Mouse (Mus musculus) Patski (cell line): Measurements from ENCODE around the gene Vmn2r124. TPM values are rescaled to one million over a fixed set of nuclear protein-coding genes. Genes with fewer than 3 reads are reported as not detected.
"Not testable (repeated sequence)": the region's sequence is repeated elsewhere in the genome, so short reads cannot be mapped to it uniquely, and the experiment has no call there.

Source experiments
- ATAC-seq: fragments of 100-300 bp; one replicate; pipeline ENCODE4 v1.8.0; 2021
- CTCF ChIA-PET: fragments of 350-600 bp; sonication (Branson Sonifier 250); formaldehyde crosslinking; loops from one replicate; lab custom pipeline; 2022; ENCODE audit warnings: inconsistent platforms; lab: Charles Lee
- POLR2A ChIA-PET: fragments of 350-600 bp; sonication (Branson Sonifier 250); formaldehyde crosslinking; loops from one replicate; lab custom pipeline; 2022; ENCODE audit warnings: antibody characterized with exemption, inconsistent platforms; lab: Charles Lee
- DNase-seq: peaks from one replicate; pipeline ENCODE4 v3.0.0-alpha.2; 2011; ENCODE audit warnings: low read depth, low spot score
- H3K27me3 ChIP-seq: fragments of 371-371 bp; one replicate; pipeline ENCODE4 v1.5.1; 2021
- CTCF ChIP-seq: fragments of 100-300 bp; IDR thresholded peaks from one replicate; pipeline ENCODE4 v1.5.1; 2021
- in situ Hi-C: fragments of 300-500 bp; cut with MboI; formaldehyde crosslinking; loops from 3 replicates; pipeline ENCODE4 v1.11.1; 2018; ENCODE audit warnings: low pct_unique_long_range_greater_than_20kb, mixed read lengths
- polyA plus RNA-seq: library from polyadenylated mRNA; unstranded; gene quantifications from one replicate; pipeline ENCODE4 v1.2.3, GENCODE M21; 2021

Vmn2r124 gene
- polyA plus RNA-seq: not detected

DNA sequence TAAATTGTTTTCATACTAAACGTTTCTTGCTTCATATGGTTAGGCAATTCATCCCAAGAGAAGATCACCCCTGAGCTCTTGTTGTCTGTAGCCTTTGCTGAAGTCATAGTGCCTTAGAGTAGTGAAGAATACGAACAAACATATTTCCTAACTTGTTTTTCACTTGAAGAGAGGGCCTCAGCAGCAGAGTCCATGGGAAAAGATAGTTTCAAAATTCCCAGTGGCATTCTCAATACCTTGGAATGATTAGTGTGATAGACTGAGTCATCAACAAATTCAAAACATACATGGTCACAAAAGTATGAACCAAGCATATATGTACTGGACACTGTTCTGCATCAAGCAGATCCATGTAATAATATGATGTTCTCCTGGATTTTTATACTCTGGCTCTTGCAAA, at the start of gene Vmn2r124:
Gene Vmn2r124 (plus strand): TSS at position 301 of the 400 bp plus-strand sequence.
- TF ChIP-seq CTCF: no peak
- POLR2A ChIA-PET: no interaction called here
- ATAC-seq: no peak
- CTCF ChIA-PET: no interaction called here
- in situ Hi-C loops: no loop called here
- H3K27me3 ChIP-seq: no peaks in the 10 kb centered on the region
- DNase-seq: no peak

DNA sequence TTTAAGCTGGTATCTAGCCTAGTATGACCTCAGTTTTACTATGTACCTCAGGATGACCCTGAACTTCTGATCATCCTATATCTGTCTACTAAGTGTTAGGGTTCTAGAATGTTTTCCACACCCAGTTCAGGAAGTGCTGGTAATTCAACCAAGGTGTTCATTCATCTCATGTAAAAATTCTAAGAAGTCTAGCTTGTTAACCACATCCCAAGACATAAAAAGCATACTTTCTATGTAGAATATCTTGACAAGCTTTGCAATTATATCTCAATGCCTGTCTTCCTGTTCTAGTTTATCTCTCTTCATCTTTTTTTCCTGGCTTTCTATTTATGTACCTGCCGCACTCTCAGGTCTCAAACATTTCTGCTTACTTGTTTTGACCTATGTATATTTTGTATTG, 44.5 kb upstream of the Vmn2r124 start:
- CTCF ChIA-PET: no interaction called here
- TF ChIP-seq CTCF: no peak
- in situ Hi-C loops: no loop called here
- no peaks in the 10 kb centered on the region for H3K27me3 ChIP-seq
- ATAC-seq: no peak
- DNase-seq: no peak
- POLR2A ChIA-PET: no interaction called here

DNA sequence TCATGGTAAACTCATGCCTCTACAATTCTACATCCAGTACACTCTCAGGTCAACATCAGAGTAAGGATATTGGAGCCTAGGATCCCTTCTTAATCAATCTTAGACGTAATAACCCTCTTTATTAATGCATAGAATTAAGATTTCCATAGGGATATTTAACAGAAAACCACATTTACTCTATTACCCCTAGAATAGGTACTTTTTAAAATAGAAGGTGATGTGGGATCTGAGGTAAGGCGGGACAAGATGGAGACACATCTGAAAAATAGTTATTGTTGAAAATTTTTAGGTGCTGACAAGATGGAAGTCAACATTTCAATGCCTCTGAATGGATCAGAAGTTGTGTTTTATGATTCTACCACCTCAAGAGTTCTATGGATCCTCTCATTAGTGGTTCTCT, 27.8 kb upstream of the Vmn2r124 start, which contains the start of gene Fpr-rs4:
Gene Fpr-rs4 (plus strand): TSS at position 301 of the 400 bp plus-strand sequence.
- ChIA-PET CTCF (no interaction called here), POLR2A (no interaction called here)
- TF ChIP-seq CTCF: no peak
- no peak for ATAC-seq
- in situ Hi-C loops: no loop called here
- H3K27me3 ChIP-seq: no peaks in the 10 kb centered on the region
- no peak for DNase-seq

DNA sequence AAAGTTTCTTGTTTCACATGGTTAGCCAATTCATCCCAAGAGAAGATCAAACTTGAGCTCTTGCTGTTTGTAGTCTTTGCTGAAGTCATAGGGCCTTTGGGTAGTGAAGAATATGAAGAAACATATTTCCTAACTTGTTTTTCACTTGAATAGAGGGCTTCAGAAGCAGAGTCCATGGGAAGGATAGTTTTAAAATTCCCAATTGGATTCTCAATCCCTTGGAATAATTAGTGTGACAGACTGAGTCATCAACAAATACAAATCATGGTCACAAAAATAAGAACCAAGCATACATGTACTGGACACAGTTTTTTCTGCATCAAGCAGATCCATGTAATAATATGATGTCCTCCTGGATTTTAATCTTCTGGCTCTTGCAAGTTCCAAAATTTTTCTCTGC, 35.5 kb downstream of the Vmn2r124 start, which contains the start of gene Vmn2r91:
Gene Vmn2r91 (plus strand): TSS at position 301 of the 400 bp plus-strand sequence.
- in situ Hi-C loops, ATAC-seq, POLR2A ChIA-PET, DNase-seq, CTCF ChIA-PET, H3K27me3 ChIP-seq: not testable (repeated sequence)

DNA sequence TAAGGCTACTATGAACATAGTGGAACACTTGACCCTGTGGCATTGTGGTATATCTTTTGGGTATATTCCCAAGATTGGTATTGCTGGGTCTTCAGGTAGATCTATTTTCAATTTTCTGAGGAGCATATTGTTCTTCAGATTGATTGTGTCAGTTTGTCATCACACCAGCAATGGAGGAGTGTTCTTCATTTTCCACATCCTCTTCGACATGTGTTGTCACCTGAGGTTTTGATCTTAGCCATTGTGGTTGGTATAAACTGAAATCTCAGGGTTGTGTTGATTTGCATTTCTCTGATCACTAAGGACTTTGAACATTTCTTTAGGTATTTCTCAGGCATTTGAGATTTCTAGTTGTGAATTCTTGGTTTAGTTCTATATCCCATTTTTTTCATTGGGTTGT, 46.4 kb downstream of the Vmn2r124 start:
- H3K27me3 ChIP-seq, DNase-seq, in situ Hi-C loops, ATAC-seq, CTCF ChIA-PET, POLR2A ChIA-PET: not testable (repeated sequence)

DNA sequence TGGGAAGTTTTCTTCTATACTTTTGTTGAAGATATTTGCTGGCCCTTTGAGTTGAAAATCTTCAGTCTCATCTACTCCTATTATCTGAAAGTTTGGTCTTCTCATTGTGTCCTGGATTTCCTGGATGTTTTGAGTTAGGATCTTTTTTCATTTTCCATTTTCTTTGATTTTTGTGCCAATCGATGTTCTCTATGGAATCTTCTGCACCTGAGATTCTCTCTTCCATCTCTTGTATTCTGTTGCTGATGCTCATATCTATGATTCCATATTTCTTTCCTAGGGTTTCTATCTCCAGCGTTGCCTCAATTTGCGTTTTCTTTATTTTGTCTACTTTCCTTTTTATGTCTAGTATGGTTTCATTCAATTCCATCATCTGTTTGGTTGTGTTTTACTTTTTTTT, 53.0 kb downstream of the Vmn2r124 start:
- H3K27me3 ChIP-seq, POLR2A ChIA-PET, CTCF ChIA-PET, ATAC-seq, DNase-seq, in situ Hi-C loops: not testable (repeated sequence)

Other genes starting within 250 kb of the Vmn2r124 start
- gene Spaca6, start 222.3 kb upstream of the Vmn2r124 start, polyA plus RNA-seq: 34.8 TPM
- gene Has1, start 194.2 kb upstream of the Vmn2r124 start, polyA plus RNA-seq: 0.27 TPM
- gene Fpr1, start 165.5 kb upstream of the Vmn2r124 start, polyA plus RNA-seq: 0.22 TPM
- gene Fpr2, start 161.6 kb upstream of the Vmn2r124 start, polyA plus RNA-seq: 0.45 TPM
- gene Fpr3, start 161.6 kb upstream of the Vmn2r124 start, polyA plus RNA-seq: not detected
- not detected for gene Fpr-rs4, start 27.7 kb upstream of the Vmn2r124 start, polyA plus RNA-seq
- not detected for gene Vmn2r91, start 35.6 kb downstream of the Vmn2r124 start, polyA plus RNA-seq
- gene Vmn2r92, start 102.5 kb downstream of the Vmn2r124 start, polyA plus RNA-seq: 0.01 TPM
- not detected for gene Vmn2r94, start 228.3 kb downstream of the Vmn2r124 start, polyA plus RNA-seq
- not detected for gene Vmn2r93, start 248.7 kb downstream of the Vmn2r124 start, polyA plus RNA-seq